Mouse (Mus musculus) liver, postnatal 0 days (tissue): ENCODE results near the gene Mettl25. TPM values are rescaled to one million over a fixed set of nuclear protein-coding genes. Genes with fewer than 3 reads are reported as not detected.
A peak's percentile ranks its signal among the peaks of the same experiment; 100 is the strongest.

ENCODE experiments used
- ATAC-seq: fragments of 200-750 bp; cut with Nextera tagmentation; 2 replicates; pipeline ENCODE4 v1.8.0; 2017; ENCODE audit warnings: mild to moderate bottlenecking, moderate library complexity
- DNase-seq: peaks from one replicate; pipeline ENCODE4 v3.0.0-alpha.2; 2016
- H3K27ac ChIP-seq: fragments of 300-500 bp; sonication (generic); 2 replicates; pipeline ENCODE4 v1.5.1; 2014; ENCODE audit warnings: antibody characterized with exemption, moderate library complexity, mild to moderate bottlenecking, low read depth
- H3K27me3 ChIP-seq: fragments of 300-500 bp; sonication (generic); 2 replicates; pipeline ENCODE4 v1.6.1; 2014; ENCODE audit warnings: low read length, control low read depth, mixed read lengths; ENCODE audit not compliant: insufficient read depth
- H3K36me3 ChIP-seq: fragments of 300-500 bp; sonication (generic); replicated peaks from 2 replicates; pipeline ENCODE4 v1.6.1; 2014; ENCODE audit warnings: mild to moderate bottlenecking, control low read depth, low read length, moderate library complexity, mixed read lengths; ENCODE audit not compliant: insufficient read depth
- H3K4me1 ChIP-seq: fragments of 300-500 bp; sonication (generic); 2 replicates; pipeline ENCODE4 v1.6.1; 2014; ENCODE audit warnings: antibody characterized with exemption, mild to moderate bottlenecking, control low read depth; ENCODE audit not compliant: insufficient read depth
- H3K4me2 ChIP-seq: fragments of 300-500 bp; sonication (generic); 2 replicates; pipeline ENCODE4 v1.6.1; 2014; ENCODE audit warnings: low read depth, mild to moderate bottlenecking, low read length, moderate library complexity, mixed read lengths
- H3K4me3 ChIP-seq: fragments of 300-500 bp; sonication (generic); 2 replicates; pipeline ENCODE4 v1.5.1; 2014; ENCODE audit warnings: low read depth, low read length
- H3K9ac ChIP-seq: fragments of 300-500 bp; sonication (generic); replicated peaks from 2 replicates; pipeline ENCODE4 v1.6.1; 2014; ENCODE audit warnings: mild to moderate bottlenecking, moderate library complexity
- H3K9me3 ChIP-seq: fragments of 300-500 bp; sonication (generic); 2 replicates; pipeline ENCODE4 v1.6.1; 2016; ENCODE audit warnings: mild to moderate bottlenecking, control low read depth, low read length, mixed read lengths
- CTCF ChIP-seq: sonication (generic); IDR thresholded peaks from 2 replicates; pipeline ENCODE4 v1.5.1; 2016; ENCODE audit warnings: antibody characterized with exemption, low read depth
- EP300 ChIP-seq: IDR thresholded peaks from 2 replicates; pipeline ENCODE4 v1.6.1; 2016; ENCODE audit warnings: antibody characterized with exemption, low read depth, mild to moderate bottlenecking
- WGBS: fragments of 180-500 bp; shearing (Covaris S2); extraction: QIAGEN DNeasy Blood & Tissue Kit; methylation state at CpG from one replicate; pipeline ENCODE4 v1.1.7; 2014; ENCODE audit not compliant: insufficient replicate concordance; 5-methylcytosine and 5-hydroxymethylcytosine counted together
- polyA plus RNA-seq: library from polyadenylated mRNA; unstranded; fragments of >200 nt; fragmentation: Nextera tagmentation; extraction: Ambion mirVana; gene quantifications from 2 replicates; pipeline ENCODE4 v1.2.1, GENCODE M21; 2015

Gene Mettl25
- polyA plus RNA-seq, 1 experiment from 2014 or later = 3.9 TPM

GRCm38 (mm10) chr10:105727353-105727752 lies 113.8 kb downstream of the Mettl25 start:
- no peaks in the 10 kb centered on the region for H3K36me3 ChIP-seq
- no peak overlapping the region for H3K27ac ChIP-seq
- 50% methylated on average over 6 of the region's 6 CpGs for WGBS

GRCm38 (mm10) chr10:105714844-105715243 lies 126.3 kb downstream of the Mettl25 start:
- H3K9ac ChIP-seq = no peak overlapping the region
- TF ChIP-seq CTCF (peak; percentile 73), EP300 (no peak)
- H3K27me3 ChIP-seq = no peaks in the 10 kb centered on the region
- H3K36me3 ChIP-seq = no peaks in the 10 kb centered on the region
- no peak for ATAC-seq
- 9% methylated on average over 6 of the region's 6 CpGs for WGBS
- no peak overlapping the region for H3K4me3 ChIP-seq
- H3K27ac ChIP-seq = no peak overlapping the region
- H3K4me2 ChIP-seq = no peak overlapping the region
- peak; percentile 14 for DNase-seq
- no peaks in the 10 kb centered on the region for H3K4me1 ChIP-seq
- H3K9me3 ChIP-seq = no peaks in the 10 kb centered on the region

More at GRCm38 (mm10) chr10:105727353-105727752, 113.8 kb downstream of the Mettl25 start:
- ATAC-seq (no peak), DNase-seq (no peak)
- no peaks in the 10 kb centered on the region for H3K4me1 ChIP-seq
- H3K9me3 ChIP-seq = no peaks in the 10 kb centered on the region
- TF ChIP-seq EP300 (no peak), CTCF (no peak)
- H3K4me3 ChIP-seq = no peak overlapping the region
- no peak overlapping the region for H3K4me2 ChIP-seq
- H3K9ac ChIP-seq = no peak overlapping the region
- H3K27me3 ChIP-seq = no peaks in the 10 kb centered on the region

- no peaks in the 10 kb centered on the region for H3K9me3 ChIP-seq
- ATAC-seq (no peak), DNase-seq (no peak)
- H3K27me3 ChIP-seq = no peaks in the 10 kb centered on the region
- no peaks in the 10 kb centered on the region for H3K36me3 ChIP-seq
- 37% methylated on average over 4 of the region's 4 CpGs for WGBS
- no peak overlapping the region for H3K4me2 ChIP-seq
- no peak overlapping the region for H3K4me3 ChIP-seq
- TF ChIP-seq CTCF (no peak), EP300 (no peak)
- no peak overlapping the region for H3K9ac ChIP-seq
- no peaks in the 10 kb centered on the region for H3K4me1 ChIP-seq
- H3K27ac ChIP-seq = no peak overlapping the region
Measured at GRCm38 (mm10) chr10:105714366-105714765, 126.8 kb downstream of the Mettl25 start.

- WGBS = 74% methylated on average over 5 of the region's 5 CpGs
- no peak overlapping the region for H3K4me2 ChIP-seq
- no peaks in the 10 kb centered on the region for H3K27me3 ChIP-seq
- DNase-seq (no peak), ATAC-seq (no peak)
- H3K4me3 ChIP-seq = no peak overlapping the region
- no peak for TF ChIP-seq CTCF
- TF ChIP-seq EP300 = no peak
- H3K36me3 ChIP-seq = no peaks in the 10 kb centered on the region
- H3K9me3 ChIP-seq = no peaks in the 10 kb centered on the region
- H3K9ac ChIP-seq = no peak overlapping the region
- no peaks in the 10 kb centered on the region for H3K4me1 ChIP-seq
- H3K27ac ChIP-seq = no peak overlapping the region
Measured at GRCm38 (mm10) chr10:105713222-105713621, 128.0 kb downstream of the Mettl25 start.

Other genes with a start within 250 kb of the Mettl25 start
- gene Ccdc59, start 313 bp downstream of the Mettl25 start, polyA plus RNA-seq = 18.4 and 18.5 TPM in 2 replicates